Mouse (Mus musculus) embryonic stem cell, embryonic (primary cell): ENCODE measurements around the gene Ppfibp1.

ENCODE experiments used
- CTCF ChIA-PET, 4 experiments: fragments of 300-600 bp in 2 of 4; fragments of 350-600 bp in 2 of 4; sonication (Branson Sonifier 250); formaldehyde crosslinking; loops; one replicate each; lab custom pipeline; 2022; ENCODE audit warnings: inconsistent platforms in 2 of 4; lab: Charles Lee
- POLR2A ChIA-PET, 4 experiments: fragments of 300-600 bp in 2 of 4; fragments of 350-600 bp in 2 of 4; sonication (Branson Sonifier 250); formaldehyde crosslinking; loops; one replicate each; lab custom pipeline; 2022; ENCODE audit warnings: antibody characterized with exemption in 4 of 4, inconsistent platforms in 1 of 4; lab: Charles Lee

The Ppfibp1 gene

GRCm38 (mm10) chr6:147022375-147023132 is 134.3 kb downstream of the Ppfibp1 start:
- ChIA-PET POLR2A (no interaction called here), CTCF (interaction anchor here in 3 of 4 experiments (0.6 to 0.8 kb wide), 4 partner anchors 26 to 197 kb away, joined by 3 to 4 read pairs (median 4); no protein-coding TSS in a partner anchor)

GRCm38 (mm10) chr6:147023133-147023395 is 134.8 kb downstream of the Ppfibp1 start:
- ChIA-PET CTCF (interaction anchor here in 1 of 4 experiments (0.6 kb wide), 1 partner anchor 26 kb away, joined by 4 read pairs; no protein-coding TSS in a partner anchor), POLR2A (interaction anchor here in 1 of 4 experiments (0.6 kb wide), 1 partner anchor 9 kb away, joined by 4 read pairs; no protein-coding TSS in a partner anchor)

DNA sequence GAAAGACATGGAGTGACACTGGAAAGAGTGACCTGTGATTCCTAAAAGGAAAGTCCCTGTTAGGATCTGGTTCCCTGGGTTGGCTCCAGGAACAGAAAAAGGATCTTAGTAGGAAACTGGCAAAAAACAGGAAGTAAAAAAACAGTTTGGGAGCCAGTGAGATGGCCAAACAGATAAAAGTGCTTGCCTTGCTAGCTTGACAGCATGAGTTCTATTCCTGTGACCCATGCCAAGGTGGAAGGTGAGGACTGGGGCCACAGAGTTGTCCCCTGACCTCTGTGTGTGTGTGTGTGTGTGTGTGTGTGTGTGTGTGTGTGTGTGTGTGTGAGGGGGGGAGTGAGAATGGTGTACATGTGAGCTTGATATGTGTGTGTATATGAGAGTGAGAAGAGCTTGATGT is 135.3 kb downstream of the Ppfibp1 start:
- CTCF ChIA-PET, result interaction anchor here in 2 of 4 experiments (0.6 to 0.7 kb wide), 2 partner anchors 27 to 190 kb away, joined by 4 to 5 read pairs; no protein-coding TSS in a partner anchor
- POLR2A ChIA-PET, result interaction anchor here in 1 of 4 experiments (0.6 kb wide), 1 partner anchor 9 kb away, joined by 4 read pairs; no protein-coding TSS in a partner anchor

GRCm38 (mm10) chr6:147024761-147025160 is 136.5 kb downstream of the Ppfibp1 start:
- CTCF ChIA-PET, result no interaction called here
- POLR2A ChIA-PET, result interaction anchor here in 1 of 4 experiments (0.6 kb wide), 1 partner anchor 38 kb away, joined by 3 read pairs; no protein-coding TSS in a partner anchor

GRCm38 (mm10) chr6:147028396-147028795 is 140.1 kb downstream of the Ppfibp1 start:
- ChIA-PET POLR2A (no interaction called here), CTCF (no interaction called here)

DNA sequence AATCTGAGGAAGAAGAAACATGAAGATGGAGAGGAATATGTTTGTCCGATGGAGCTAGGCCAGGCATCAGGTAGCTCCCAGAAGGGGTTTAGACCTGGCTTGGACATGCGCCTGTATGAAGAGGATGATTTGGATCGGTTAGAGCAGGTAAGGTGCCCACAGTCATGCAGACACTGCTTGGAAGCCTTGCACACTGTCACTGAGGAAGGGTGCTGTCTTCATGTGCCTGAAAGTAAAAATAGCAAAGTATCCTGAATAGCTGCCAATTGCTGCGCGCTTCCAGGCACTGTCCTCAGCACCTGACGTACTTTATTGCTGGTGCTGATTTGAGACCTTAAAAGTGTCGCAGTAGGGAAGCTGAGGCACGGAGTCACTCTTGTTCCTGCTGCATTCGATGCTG is 141.3 kb downstream of the Ppfibp1 start:
- CTCF ChIA-PET, result no interaction called here
- POLR2A ChIA-PET, result interaction anchor here in 1 of 4 experiments (0.7 to 0.9 kb wide), 2 partner anchors 17 to 196 kb away, joined by 3 read pairs; no protein-coding TSS in a partner anchor

- ChIA-PET CTCF (no interaction called here), POLR2A (interaction anchor here in 2 of 4 experiments (0.6 to 2.4 kb wide), 3 partner anchors 11 to 18 kb away, joined by 4 to 11 read pairs (median 7); partner anchors contain the start of gene Mrps35 (in 1 of the 2))
Measured at GRCm38 (mm10) chr6:147030096-147030885, 142.0 kb downstream of the Ppfibp1 start.

DNA sequence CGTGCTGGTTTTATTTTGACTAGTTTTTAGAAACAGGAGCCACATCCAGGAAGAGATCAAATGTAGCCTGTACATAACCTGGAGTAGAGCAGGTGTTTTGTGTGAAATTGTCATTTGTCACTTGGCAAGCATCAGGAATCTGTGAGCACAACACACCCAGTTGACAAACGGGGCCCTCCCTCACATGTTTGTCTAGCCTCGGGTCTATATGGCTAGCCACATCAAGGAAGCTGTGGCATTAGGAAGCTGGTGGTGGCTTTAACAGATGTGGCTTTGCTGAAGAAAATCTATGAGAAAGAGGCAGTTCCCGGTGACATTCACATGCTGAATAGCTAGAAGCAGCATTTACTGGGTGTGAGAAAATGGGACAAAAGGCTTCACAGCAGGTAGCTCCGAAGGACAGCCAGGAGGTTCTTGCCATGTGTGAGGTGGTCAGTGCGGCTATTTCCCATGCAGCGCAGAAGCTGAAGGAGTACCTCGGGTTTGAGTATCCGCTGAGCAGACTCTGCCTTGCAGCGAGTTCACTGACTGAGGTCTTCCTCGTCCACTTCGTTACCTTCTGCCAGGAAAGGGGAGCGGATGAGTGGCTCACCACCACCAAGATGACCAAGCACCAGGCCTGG is 144.1 kb downstream of the Ppfibp1 start, which contains the start of gene Rep15:
TSS of gene Rep15 (plus strand) at position 282 of the 623 bp plus-strand sequence.
- CTCF ChIA-PET, result interaction anchor here in 1 of 4 experiments (0.6 to 1.2 kb wide), 4 partner anchors 38 to 208 kb away, joined by 3 read pairs; no protein-coding TSS in a partner anchor

GRCm38 (mm10) chr6:147042291-147043290 is 154.3 kb downstream of the Ppfibp1 start, which contains the start of gene Mrps35:
Mrps35 (plus strand) TSS chr6:147042764.
- POLR2A ChIA-PET, result interaction anchor here in 3 of 4 experiments (0.8 to 3.3 kb wide), 36 partner anchors 9 to 358 kb away, joined by 3 to 12 read pairs (median 4); partner anchors contain the start of genes Rep15 (in 2 of the 3), Klhl42 (in 1 of the 3) and Ppfibp1 (in 1 of the 3)
- CTCF ChIA-PET, result interaction anchor here in 1 of 4 experiments (0.9 kb wide), 1 partner anchor 74 kb away, joined by 3 read pairs; no protein-coding TSS in a partner anchor

More for the DNA sequence above, 144.1 kb downstream of the Ppfibp1 start, which contains the start of gene Rep15:
- POLR2A ChIA-PET, result interaction anchor here in 3 of 4 experiments (0.5 to 2.4 kb wide), 5 partner anchors 9 to 47 kb away, joined by 3 to 11 read pairs (median 4); partner anchors contain the start of gene Mrps35 (in 2 of the 3)

DNA sequence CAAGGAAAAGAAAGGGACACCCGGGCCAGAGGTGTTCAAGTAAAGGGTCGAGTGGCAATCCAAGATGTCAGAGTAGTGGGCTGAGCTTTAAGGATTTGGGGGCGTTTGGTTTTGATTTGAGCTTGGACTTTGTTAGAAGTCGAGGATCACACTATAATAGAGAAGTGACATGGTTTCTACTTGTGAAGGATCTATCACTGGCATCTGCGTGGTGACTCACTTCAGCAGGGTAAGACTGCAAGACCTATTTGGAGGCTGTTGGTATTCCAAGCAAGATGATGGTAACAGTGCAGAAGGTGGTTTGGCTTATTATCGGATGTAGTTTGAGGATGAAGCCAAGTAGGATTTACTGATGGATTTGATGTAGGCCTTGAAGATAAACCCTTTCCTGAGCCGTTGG is 155.3 kb downstream of the Ppfibp1 start:
- POLR2A ChIA-PET, result interaction anchor here in 2 of 4 experiments (1.0 to 1.6 kb wide), 5 partner anchors 12 to 42 kb away, joined by 3 to 6 read pairs (median 4); no protein-coding TSS in a partner anchor
- CTCF ChIA-PET, result no interaction called here

DNA sequence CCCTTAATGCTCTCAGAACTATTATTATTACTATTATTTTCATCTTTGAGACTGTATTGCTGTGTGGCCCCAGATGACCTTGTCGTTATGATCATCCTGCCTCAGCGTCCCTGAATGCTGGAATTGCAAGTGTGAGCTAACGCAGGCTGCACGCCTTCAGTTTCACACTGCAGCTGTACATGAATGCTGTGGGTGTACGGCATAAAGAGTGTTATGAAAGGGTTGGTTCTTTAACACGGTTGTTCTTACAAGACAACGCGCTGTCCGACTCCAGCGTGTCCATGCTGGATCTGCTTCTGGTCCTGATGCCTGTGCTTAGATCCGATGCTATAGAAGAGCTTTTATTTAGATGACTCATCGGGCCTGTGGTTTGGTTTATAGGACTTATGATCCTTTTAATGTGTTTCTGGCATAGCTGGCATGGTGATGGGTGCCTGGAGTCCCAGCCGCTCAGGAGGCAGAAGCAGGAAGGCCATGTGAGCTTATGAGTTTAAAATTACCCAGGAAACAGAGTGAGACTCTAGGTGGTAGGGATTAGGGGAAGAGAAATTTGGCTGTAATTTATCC is 161.0 kb downstream of the Ppfibp1 start:
- POLR2A ChIA-PET, result interaction anchor here in 1 of 4 experiments (1.0 to 1.1 kb wide), 2 partner anchors 11 to 15 kb away, joined by 3 to 5 read pairs; no protein-coding TSS in a partner anchor
- CTCF ChIA-PET, result no interaction called here

DNA sequence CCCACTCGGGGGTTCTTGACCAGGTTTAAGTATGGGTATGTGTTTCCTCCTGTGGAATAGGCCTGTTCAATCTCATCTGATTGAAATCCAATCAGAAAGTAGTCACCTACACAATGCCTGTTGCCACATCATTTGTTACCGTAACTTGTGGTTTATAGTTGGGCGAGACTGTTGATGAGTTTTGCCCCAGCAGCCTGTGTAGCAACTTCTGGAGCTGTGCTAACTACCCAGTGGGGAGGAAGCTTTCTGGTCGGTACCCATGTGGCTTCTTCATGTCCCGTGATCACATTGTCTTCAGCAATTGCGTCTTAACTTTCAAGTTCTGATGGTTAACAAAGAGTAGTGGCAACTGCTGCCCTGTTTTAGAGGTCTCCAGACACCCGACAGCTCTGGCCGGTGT is 163.4 kb downstream of the Ppfibp1 start:
- ChIA-PET CTCF (no interaction called here), POLR2A (interaction anchor here in 2 of 4 experiments (0.9 to 1.9 kb wide), 4 partner anchors 8 to 11 kb away, joined by 3 to 4 read pairs (median 4); no protein-coding TSS in a partner anchor)

DNA sequence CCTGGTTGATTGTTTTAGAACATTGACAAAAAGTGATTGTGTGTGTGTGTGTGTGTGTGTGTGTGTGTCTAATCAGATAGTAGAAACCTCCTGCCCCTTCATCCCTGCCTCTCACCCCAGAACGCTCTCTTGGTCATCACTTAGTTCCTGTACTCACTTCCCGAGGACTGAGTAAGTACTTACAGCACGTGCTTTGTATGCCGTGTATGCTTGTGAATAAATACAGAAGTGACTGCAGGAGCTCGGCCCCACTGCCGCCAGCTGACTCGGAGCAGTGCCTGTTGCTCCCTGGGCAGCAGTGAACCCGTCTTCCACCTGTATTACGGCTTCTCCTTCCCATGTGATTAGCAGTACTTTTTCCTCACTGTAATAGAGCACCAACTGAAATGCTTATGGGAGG is 164.2 kb downstream of the Ppfibp1 start:
- ChIA-PET CTCF (no interaction called here), POLR2A (interaction anchor here in 2 of 4 experiments (0.7 to 1.9 kb wide), 6 partner anchors 7 to 1306 kb away, joined by 3 to 4 read pairs (median 3); partner anchors contain the start of gene Mrps35 (in 1 of the 2))

DNA sequence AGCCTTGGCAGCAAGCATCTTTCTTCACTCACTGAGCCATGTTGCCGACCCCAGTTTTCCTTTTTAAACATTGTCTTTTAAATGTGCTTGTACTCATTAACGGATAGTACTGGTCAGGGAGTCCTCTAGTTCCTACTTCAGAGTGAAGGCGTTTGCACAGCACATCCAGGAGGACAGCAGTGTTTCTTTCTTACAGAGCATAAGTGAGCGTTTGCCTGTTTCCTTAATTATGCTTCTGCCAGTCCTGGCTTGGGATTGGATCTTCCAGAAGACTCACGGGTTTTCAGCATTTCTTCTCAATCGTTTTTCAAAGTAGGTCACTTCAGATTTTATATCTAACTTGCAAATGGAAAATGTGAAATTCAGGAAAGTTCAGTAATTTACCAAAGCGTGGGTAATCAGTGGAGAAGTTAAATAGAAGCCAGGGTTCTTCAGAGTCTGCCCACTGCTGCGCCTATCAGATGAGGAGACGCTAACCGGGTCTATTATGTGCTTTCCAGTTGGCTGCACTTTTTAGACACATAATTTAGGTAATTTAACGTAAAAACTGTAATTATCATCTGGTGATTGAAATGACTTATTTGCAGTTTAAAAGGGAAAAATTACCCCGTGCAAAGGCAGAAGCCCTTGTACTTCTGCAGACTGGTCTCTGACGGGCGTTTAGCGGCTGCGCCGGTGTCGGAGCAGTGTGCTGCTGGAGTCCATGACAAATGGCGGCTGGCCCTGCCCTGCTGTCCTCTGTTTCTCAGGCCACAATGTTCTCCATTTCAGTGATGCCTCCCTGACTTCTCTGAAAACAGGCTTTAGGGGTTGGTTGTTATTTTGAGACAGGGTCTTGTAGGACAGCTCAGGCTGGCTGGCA is 165.7 kb downstream of the Ppfibp1 start:
- ChIA-PET CTCF (interaction anchor here in 1 of 4 experiments (0.9 kb wide), 1 partner anchor 60 kb away, joined by 3 read pairs; no protein-coding TSS in a partner anchor), POLR2A (interaction anchor here in 3 of 4 experiments (0.6 to 1.5 kb wide), 7 partner anchors 8 to 421 kb away, joined by 3 to 6 read pairs (median 5); no protein-coding TSS in a partner anchor)

GRCm38 (mm10) chr6:147055374-147055977 is 167.2 kb downstream of the Ppfibp1 start:
- CTCF ChIA-PET, result interaction anchor here in 1 of 4 experiments (0.5 kb wide), 1 partner anchor 39 kb away, joined by 3 read pairs; no protein-coding TSS in a partner anchor
- POLR2A ChIA-PET, result interaction anchor here in 3 of 4 experiments (0.6 to 1.9 kb wide), 17 partner anchors 9 to 490 kb away, joined by 3 to 7 read pairs (median 4); partner anchors contain the start of gene Mrps35 (in 1 of the 3)
